Mouse (Mus musculus): ENCODE results near the gene Hmgcs2.

Hmgcs2 gene

DNA sequence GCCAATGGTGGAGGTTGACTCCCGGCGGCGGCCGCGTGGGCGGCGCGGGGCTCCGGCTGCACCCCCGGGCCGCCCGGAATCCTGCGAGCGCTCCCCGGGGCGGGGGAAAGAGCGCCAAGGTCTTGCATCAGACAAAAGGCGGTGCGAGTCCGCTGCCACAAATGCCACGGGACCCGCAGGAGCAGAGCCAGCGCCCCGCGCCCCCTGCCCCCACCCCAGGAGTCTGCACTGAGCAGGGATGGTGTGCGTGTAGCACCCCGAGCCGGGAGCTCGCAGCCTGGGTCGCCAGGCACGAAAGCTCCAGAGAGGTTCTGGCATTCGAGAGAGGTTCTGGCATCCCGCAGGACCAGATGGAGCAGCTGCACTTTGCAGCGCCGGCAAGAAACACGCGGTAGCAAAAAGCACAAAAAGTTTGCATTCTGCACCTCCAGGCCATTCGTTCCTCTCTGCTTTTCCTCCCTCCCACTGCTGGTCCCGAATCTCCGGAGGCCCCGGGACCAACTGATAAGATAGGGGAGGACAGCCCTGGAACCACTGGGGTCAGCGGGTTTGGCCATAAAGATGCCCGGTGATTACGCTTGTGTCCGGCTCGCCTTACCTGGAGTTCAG is 59.0 kb downstream of the Hmgcs2 start:
- DNase-seq = peak; percentile 56 to 57

DNA sequence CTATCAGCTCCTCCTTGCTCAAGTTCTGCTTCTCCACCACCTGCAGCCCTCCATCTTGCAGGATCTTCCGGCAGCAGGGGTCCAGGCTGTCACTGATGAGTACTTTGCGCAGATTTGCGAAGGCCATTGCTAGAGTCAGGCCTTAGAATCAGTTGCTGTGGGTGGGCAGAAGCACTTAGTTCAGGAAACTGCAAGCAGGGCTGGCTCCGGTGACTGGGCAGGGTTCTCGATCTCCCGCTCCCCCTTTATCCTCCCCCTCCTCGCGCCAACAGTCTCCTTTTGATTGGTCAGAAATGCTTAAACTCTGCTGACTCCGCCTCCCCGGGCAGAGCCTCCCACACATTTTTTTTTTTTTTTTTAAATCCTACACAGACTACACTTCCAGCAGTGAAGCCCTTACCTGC is 59.5 kb downstream of the Hmgcs2 start, which contains the start of gene Phgdh:
TSS of gene Phgdh (minus strand) at position 285 of the 404 bp plus-strand sequence.
- DNase-seq = peak; percentile 71 to 73

DNA sequence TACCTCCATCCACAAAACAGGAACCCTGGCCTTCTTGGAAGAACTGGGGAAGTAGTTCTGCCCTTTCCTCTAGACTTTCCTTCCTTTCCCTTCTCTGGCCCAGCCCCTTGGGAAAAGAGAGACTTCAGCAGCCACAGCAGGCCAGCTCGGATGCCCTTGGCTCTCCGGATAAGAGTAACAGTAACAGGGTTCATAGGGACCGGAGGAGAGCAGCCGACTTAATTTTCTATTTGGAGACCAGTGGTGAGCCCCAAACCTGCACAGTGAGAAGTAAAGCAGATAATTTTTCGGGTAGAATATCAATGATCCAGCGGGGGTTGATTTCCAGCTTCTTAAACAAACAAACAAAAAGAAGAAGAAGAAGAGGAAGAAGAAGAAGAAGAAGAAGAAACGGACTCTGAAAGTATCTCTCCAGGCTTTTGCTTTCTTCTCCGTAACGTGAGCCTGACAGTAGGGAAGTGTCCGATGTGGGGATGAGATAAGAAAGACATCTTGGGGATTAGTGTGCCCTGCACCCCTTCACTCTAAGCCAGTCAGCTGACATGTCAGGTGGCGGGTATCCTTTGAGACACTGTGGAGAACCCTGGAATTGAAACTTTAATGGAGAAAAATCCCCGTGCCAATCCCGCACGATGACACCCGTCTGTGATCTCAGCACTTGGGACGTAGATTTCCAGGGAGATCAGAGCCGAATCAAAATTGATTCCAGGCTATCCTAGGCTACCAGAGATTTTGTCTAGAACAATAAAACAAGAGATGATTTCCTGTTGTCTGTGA is 60.8 kb downstream of the Hmgcs2 start:
- DNase-seq = no peak

DNA sequence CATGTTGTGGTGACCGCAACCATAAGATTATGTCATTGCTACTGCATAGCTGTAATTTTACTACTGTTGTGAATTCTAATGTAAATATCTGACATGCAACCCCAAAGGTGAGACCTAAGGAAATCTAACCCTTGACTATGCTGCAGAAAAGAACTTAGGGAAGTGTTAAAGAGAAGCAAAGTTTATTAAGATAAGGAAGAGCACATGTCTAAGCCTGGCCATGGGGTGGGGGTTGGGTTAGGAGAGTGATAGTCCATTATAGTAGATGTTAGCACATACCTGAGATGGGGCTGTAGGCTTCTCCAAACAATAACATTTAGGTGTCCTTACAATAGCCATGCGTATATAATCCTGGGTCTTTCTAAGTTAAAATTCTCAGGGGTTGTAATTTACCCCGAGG is 63.0 kb downstream of the Hmgcs2 start:
- no peak for DNase-seq

DNA sequence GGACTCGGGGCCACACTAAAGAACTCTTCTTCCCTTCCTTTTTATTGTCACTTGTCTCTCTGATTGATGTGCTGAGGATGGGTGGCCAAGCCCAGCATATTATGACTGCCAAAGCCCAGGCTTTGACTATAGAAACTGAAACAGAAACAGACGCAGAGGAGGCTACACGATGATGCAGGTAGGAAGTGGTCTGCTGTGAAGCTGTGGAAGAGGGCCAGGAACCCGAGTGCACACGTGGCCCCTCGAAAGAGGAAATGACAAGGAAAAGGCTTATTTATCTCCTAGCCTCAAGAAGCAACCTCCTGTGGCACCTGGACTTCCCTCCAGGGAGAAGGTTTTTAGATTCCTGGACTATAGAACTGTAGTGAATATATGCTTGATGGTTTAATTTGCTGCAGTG is 67.9 kb downstream of the Hmgcs2 start:
- DNase-seq = no peak

DNA sequence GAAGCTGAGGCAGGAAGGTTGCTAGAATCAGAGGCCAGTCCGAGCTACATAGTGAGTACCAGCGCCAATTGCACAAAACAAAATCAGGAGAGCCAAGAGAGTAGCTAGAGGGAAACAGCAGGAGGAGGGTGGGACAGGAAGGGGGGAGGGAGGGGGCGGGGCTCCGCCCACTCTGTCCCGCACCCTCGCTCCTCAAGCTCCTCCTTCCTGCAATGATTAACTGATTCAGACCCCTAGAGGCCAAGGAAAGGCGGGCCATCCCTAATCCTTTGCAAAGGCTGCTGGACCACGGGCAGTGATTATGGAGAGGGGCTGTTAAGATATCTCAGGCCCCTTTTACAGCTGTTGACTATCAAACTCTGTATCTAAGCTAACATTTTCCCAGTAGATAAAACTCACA is 68.5 kb downstream of the Hmgcs2 start:
- DNase-seq = no peak

DNA sequence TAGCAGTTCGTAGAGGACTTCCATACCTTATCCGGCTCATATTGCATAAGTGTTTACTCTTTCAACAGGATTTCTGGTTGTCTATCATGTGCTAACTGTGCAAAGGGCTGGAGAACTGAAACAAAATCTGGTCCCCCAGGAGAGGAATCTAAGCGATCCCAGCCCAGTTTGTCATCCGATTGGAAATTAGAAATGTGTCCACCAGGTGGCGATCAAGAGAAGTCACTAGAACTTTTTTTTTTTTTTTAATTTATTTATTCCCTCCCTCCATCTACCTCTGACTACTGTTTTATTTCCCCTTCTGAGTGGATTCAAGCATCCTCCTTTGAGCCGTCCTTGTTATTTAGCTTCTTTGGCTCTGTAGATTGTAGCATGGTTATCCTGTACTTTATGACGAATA is 73.7 kb downstream of the Hmgcs2 start:
- peak in 1 of 2 experiments; percentile 74 for DNase-seq

DNA sequence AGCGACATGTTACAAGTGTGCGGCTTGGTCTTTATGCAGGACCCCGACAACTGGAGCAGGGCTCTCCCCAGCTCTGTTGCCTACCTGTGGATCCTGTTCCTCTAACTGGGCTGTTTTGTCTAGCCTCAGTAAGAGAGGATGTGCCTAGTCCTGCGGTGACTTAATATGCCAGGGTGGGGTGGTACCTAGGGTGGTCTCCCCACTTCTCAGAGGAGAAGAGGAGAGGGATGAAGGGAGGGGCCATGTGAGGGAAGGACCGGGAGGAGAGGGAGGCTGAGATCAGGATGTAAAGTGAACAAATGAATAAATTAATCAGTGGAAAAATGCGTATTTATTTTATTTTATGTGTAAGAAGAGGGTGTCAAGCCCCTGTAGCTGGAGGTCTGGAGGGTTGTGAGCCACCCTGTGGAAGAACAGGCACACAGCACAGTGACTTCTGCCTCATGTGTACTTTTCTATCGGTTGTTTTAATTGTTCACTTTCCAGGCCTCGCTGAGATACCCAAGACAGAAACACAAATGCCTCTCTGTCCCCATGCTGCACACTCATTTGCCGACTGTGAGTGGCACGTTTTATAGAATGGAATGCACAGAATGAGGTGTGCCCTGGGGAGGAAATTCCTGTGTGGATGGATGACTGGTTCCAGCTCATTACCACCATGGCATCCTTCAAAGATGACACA is 75.2 kb downstream of the Hmgcs2 start:
- no peak for DNase-seq

DNA sequence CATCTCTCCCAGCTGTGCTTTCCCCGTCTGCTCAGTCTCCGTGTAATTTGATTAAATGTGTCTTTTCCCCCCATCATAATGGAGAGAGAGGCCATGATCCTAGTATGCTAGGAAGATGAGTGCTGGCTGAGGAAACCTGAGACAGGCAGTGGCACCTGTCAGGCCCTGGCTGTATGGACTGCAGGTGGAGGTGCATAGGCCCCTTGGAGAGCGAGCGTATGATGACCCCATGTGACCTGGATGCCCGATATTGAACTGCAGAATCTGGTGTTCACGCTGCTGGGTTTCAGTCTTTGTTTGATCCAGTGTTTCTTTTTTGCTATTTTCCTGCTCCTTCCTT is 75.8 kb downstream of the Hmgcs2 start:
- DNase-seq = no peak

DNA sequence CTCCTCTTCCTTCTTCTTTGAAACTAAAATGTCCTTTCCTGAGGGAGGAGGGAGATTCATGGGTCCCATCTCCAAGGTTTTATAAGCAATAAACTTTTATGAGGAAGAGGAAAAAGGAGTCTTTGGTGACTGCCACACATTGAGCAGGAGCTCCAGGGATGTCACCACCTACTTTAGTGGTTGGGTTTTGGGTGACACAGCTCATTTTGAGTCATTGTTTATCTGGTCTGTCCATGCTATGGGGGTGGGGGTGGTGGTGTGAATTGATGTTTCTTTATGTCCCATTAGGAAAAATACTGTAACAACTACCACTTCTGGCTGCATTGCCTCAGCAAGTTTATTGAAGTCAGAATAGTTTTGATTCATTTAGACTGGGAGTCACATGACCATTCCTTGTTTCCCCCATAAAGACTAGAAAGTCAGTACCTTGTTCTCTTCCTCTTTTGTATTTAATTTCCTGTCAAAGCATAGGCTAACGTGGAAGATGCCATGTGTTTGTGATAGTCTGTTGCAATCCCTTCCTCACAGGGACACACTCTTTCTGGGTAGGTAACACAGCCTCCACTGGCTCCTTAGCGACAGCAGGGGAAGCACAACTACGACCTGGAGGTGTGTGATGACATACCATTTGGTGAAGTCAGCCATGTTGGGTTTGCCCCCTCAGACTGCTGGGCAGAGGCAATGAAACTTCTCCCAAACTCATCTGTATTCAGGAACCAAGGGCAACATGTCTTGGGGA is 76.6 kb downstream of the Hmgcs2 start:
- DNase-seq = no peak
